Mouse (Mus musculus) urinary bladder, postnatal 25 days (tissue): Measurements from ENCODE around the gene Slc5a10.
A peak's percentile ranks its signal among the peaks of the same experiment; 100 is the strongest.

Experiments
- DNase-seq: peaks from one replicate; pipeline ENCODE4 v3.0.0; 2022; ENCODE audit warnings: low spot score

Slc5a10 gene

GRCm38 (mm10) chr11:61702494-61702893, 18.1 kb downstream of the Slc5a10 start:
- DNase-seq, result no peak

DNA sequence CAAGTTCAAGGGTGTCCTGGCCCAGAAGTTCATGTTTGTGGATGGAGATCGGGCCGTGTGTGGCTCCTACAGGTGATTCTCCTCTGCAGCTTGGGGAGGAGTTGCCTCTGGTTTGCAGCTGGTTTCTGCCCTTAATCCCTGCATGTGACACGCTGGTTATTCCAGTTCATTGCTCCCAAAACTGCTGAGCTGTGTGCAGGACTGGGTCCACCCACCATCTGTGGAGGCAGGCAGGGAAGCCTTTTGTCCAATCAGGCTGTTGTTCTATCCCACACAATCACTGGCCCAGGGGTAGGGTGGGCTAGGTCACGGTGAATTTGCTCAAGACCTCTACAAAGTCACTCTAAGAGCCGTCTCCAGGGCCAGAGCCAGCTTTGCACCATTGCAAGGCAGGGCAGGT, 18.9 kb downstream of the Slc5a10 start:
- no peak for DNase-seq

DNA sequence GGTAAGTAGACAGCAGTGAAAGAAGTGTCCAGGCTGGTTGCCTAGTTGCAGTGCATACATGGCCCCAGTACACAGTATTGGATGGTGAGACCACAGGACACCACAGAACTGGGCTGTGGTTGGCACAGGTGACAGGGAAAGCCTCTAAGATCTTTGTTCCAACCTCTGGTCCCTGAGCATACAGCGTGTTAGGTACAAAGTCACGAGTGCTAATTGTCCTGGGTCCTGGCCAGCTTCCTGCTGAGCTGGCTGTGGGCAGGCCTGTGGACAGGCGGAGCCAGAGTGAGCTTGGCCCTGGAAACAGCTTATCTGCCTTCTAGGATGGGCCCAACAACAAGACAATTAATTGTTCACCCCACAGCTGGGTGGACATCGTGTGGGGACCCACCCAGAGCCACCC, 20.7 kb downstream of the Slc5a10 start:
- no peak for DNase-seq

- no peak for DNase-seq
Observed at GRCm38 (mm10) chr11:61699460-61699859, 21.2 kb downstream of the Slc5a10 start.

DNA sequence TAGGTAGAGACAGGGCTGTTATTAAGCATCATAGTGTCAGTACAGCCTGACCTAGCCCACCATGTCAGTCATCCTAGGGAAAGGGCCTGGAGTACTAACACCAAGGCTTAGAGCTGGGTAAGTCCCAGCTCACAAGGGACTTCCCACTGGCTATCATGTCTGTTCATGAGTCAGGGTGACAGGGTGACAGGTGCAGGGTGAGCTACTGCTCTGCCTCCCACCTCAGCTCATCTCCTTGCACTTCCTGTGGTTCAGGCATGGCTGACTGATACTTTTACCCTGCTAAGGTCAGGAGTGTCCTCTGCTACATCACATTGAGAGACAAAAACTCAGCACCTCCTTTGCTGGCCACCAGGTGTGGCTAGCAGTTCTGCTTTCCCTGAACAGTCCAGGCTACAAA, 21.8 kb downstream of the Slc5a10 start:
- DNase-seq, result no peak

DNA sequence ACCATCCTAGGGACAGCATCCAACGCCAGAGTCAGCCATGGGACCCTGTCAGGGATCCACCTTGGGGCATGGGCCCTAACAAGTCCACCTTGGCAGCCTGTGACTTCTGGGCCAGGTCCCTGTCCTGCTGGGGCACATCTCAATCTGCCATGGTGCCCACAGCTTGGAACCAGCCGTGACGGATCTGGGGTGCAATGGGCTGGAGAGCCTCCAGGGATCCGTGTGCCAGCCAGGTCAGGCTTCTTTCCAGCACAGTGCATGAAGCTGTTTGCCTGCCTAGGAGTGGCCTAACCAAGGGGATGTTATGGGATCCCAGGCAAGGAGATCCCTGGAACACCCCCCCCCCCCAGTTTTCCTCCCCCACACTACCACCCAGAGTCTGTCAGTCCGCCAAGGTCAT, 27.6 kb downstream of the Slc5a10 start:
- no peak for DNase-seq

DNA sequence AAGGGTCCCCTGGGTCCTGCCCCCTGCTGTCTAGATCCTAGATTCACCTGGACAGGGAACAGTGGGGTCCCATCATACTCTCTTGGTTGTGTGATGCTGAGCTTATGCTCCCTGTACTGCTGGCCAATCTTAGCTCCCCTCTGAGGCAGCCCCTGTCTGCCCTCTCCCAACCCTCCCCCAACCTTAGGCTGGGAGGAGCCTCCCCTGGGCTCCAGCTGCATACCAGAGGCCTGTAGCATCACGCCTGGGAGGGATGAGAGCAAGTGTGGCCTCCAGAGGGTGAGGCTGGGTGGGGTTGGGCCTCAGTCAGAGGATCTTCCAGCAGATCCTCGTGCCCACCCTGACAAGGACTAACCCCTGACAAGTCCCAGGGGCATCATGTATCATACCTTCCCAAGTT, 33.0 kb downstream of the Slc5a10 start:
- DNase-seq, result no peak

- DNase-seq, result no peak
Observed at GRCm38 (mm10) chr11:61686906-61687453, 33.6 kb downstream of the Slc5a10 start.

DNA sequence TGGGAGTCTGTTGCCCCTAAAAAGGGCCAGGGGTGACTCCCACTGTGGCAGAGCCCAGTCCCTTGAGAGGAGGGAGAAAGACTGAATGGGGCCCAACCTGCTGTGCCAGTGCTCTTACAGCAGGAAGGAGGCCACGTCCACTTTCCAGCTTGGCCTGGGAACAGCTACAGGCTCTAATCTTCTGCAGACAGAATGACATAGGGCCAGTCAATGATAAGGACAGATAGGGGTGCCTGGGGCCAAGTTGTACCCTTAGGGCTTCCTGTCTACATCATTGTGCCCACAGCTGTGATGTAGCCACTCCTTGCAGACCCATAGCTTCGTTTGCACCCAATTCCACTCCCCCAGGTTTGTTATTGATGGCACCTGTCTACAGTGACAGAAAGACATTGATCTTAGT, 34.5 kb downstream of the Slc5a10 start:
- DNase-seq, result no peak

DNA sequence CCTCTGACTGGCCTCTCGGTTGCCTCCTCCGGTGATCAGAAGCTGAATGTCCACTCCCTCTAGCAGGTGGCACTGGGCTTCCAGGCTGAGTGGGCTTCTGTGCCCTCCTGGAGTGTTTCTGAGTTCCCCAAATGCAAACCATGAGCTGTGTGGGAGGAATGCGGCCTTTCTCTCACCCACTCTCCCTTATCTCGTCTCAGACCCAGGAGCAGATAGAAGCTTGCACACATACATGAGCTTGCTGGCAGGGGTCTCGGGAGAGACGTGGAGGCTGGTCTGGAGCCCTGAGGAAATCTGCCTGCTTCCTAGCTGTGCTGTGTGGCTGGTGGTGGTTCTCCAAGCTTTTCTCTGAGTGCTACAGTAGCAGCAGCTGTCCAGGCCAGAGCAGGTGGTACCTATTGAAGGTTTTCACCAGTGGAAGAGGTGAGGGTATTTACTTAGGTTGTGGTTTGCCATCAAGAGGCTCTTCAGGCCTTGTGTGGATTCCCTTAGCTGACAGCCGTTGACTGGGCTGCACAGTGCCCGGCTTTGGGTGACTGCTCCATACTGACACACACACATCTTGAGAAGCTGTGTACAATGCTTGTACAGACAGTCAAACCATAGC, 35.4 kb downstream of the Slc5a10 start:
- DNase-seq, result no peak

- peak; percentile 76 for DNase-seq
Observed at GRCm38 (mm10) chr11:61683907-61684731, 36.5 kb downstream of the Slc5a10 start, which contains the start of gene Fam83g. Fam83g (plus strand) TSS chr11:61684091.

DNA sequence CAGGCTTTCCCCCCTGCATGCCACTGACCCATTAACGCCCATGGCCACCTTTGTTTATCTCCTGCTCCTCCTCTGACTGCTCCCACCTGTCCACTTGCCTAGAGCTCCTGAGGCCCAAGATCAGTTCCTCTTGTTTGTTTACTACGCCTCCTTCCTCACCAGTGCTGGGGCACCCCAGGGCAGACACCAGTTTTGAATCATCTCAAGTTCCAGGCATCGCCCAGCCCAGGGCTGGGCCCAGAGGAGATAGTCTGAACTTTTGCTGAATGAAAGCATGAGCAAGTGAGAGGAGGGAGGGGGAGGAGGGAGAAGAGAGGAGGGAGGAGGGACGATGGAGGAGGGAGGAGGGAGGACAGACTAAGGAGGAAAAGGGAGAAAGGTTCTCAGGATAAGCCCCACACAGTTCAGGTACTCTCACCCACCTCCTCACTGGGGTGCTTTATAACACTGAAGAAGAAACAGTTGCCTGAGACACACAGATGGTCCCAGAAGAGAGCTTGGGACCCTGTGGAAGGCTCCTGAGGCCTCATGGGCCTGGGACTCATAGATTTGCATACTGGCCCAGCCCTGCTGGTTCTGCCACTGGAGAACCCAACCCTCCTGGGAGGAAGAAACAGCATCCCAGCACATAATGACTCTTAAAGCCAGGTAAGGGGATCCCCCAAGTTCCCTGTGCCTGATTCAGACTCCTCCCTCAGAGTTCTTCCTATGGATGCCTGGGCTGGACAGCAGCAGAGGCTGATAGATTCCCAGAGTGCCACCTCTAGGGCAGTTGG, 41.3 kb downstream of the Slc5a10 start:
- no peak for DNase-seq

GRCm38 (mm10) chr11:61677709-61678108, 42.9 kb downstream of the Slc5a10 start:
- no peak for DNase-seq

GRCm38 (mm10) chr11:61676216-61676854, 44.3 kb downstream of the Slc5a10 start:
- DNase-seq, result no peak

GRCm38 (mm10) chr11:61675332-61675731, 45.3 kb downstream of the Slc5a10 start:
- no peak for DNase-seq

GRCm38 (mm10) chr11:61674839-61675159, 45.8 kb downstream of the Slc5a10 start:
- DNase-seq, result no peak

DNA sequence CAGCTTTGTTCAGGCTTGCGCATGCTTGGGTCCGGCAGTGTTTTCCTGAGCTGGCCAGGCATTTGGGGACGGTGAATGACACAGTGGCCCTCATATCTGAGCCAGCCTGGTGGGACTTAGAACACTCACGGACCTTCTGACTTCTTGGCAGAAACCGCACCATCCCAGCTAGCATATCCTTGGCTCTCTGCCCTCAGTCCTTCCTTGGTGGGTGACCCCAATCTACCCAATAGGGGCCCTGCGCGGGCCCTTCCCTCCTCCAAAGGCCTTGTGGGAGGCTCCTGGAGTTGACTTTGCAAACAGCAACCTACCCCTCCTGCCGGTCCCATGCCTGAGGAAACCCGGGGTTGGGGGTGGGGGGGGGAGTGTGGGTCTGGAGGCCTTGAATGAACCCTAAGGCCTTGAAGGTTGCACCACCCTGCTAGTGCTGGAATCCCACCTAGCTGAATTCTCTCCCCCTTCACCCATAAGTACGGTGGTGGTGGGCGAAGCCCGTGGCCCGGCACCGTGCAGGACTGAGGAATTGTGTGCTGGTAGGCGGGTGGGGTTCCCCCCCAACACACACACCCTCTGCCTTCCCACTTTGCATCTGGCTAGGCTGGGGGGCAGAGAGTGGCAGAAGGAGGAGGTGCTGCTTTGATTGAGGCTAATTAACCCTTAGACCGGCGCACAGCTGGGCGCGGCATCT, 46.3 kb downstream of the Slc5a10 start:
- no peak for DNase-seq

DNA sequence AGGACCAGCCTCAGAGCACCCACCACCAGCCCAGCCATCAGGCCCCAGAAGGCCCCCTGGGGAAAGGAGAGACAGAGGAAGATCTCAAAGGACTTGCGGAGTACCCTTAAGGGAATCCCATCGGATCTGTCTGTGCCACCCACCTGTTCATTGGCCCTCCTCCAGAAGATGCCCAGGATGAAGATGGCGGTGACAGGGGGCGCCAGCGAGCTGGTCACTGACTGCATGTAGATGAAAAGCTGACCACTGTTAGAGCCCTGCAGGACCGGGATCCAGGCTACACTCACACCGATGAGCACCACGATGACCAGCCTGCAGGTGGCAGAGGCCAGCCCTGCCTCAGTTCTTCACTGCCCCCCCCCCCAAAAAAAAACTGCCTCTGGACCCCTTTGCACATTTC, 46.9 kb downstream of the Slc5a10 start:
- no peak for DNase-seq

GRCm38 (mm10) chr11:61671781-61672383, 48.7 kb downstream of the Slc5a10 start:
- DNase-seq, result no peak

- no peak for DNase-seq
Observed at GRCm38 (mm10) chr11:61669492-61670490, 50.8 kb downstream of the Slc5a10 start.
